In genomic region chr1:138912928-138913327, GRCm38 (mm10) we compare ENCODE assay signal across 13 mouse cellular contexts. TPM values are rescaled to one million over a fixed set of nuclear protein-coding genes. Genes with fewer than 3 reads are reported as not detected.
A peak's percentile ranks its signal among the peaks of the same experiment; 100 is the strongest.
DNase-seq lines count a peak whose midpoint lies in the region; ATAC-seq lines count a peak whose summit lies in the region.
"Had no signal": no experiment of that assay in that cellular context is flagged by ENCODE, and none has a peak within 500 bp of the region (broad histone marks: within the 10 kb centered on the region; RNA-seq: fewer than 3 reads in every experiment).

No protein-coding gene starts in this region.

- H3K9me3 ChIP-seq in heart, embryonic 16.5 days (replicated peaks; ENCODE audit: control insufficient read depth, low read length): 0 out of 2 replicates have a peak, but pooled peaks cover 2% of the 10 kb centered on the region
- no peaks in the 10 kb centered on the region for H3K9me3 ChIP-seq in stomach, embryonic 15.5 days
- H3K9me3 ChIP-seq: limb, embryonic 10.5 days; midbrain, embryonic 12.5 days had no signal

- H3K27me3 ChIP-seq in heart, embryonic 16.5 days (ENCODE audit: control insufficient read depth, insufficient read depth, low read length): no peaks in the 10 kb centered on the region
- H3K27me3 ChIP-seq in stomach, embryonic 15.5 days (replicated peaks): no peaks in the 10 kb centered on the region
- H3K27me3 ChIP-seq: midbrain, embryonic 12.5 days had no signal

- 44% methylated on average over 5 of the region's 5 CpGs for WGBS in heart, embryonic 16.5 days
- 32% methylated on average over 5 of the region's 5 CpGs for WGBS in stomach, embryonic 15.5 days

- H3K36me3 ChIP-seq in heart, embryonic 16.5 days (ENCODE audit: control insufficient read depth, insufficient read depth): no peaks in the 10 kb centered on the region
- no peaks in the 10 kb centered on the region for H3K36me3 ChIP-seq in stomach, embryonic 15.5 days
- H3K36me3 ChIP-seq: limb, embryonic 10.5 days; midbrain, embryonic 12.5 days had no signal

- no peak overlapping the region for H3K4me3 ChIP-seq in heart, embryonic 16.5 days (ENCODE audit: low read length)
- H3K4me3 ChIP-seq in stomach, embryonic 15.5 days (replicated peaks): no peak overlapping the region
- H3K4me3 ChIP-seq: erythroblast, embryonic 14.5 days; limb, embryonic 10.5 days; midbrain, embryonic 12.5 days had no signal

- DNase-seq in gastrocnemius, postnatal 25 days: peak; percentile 12
- no peak for DNase-seq in gastrocnemius, adult 8-10 months (ENCODE audit: low spot score in 2 of 2)
- peak; percentile 30 for DNase-seq in lung, postnatal 36 days
- no peak for DNase-seq in lung, postnatal 10 days
- DNase-seq in c-Kit-positive CD71-positive TER-119-positive erythroid progenitor cells, embryonic 14.5 days (ENCODE audit: low spot score): no peak
- no peak for DNase-seq in right cerebral cortex, postnatal 25 days
- DNase-seq: cerebellum, adult 8-10 months had no signal

- 0 out of 2 replicates have a peak overlapping the region, but pooled peaks have one; percentile 37 for H3K27ac ChIP-seq in heart, embryonic 16.5 days (ENCODE audit: low read length)
- no peak overlapping the region for H3K27ac ChIP-seq in stomach, embryonic 15.5 days
- H3K27ac ChIP-seq: hindbrain, postnatal 0 days; limb, embryonic 10.5 days; midbrain, embryonic 12.5 days had no signal

- peak; percentile 49; the same call in 1 of the 2 replicates for ATAC-seq in heart, embryonic 16.5 days (replicated peaks; ENCODE audit: extremely low read depth, insufficient read depth, low FRiP score)
- 0 out of 2 replicates have a peak, but pooled peaks have one; percentile 43 for ATAC-seq in stomach, embryonic 15.5 days (ENCODE audit: insufficient read depth, low FRiP score, low read depth)

- H3K4me1 ChIP-seq in heart, embryonic 16.5 days (ENCODE audit: control insufficient read depth, insufficient read depth, low read length): peaks cover 19% of the 10 kb centered on the region
- peaks cover 3% of the 10 kb centered on the region; the same call in 1 of the 2 replicates for H3K4me1 ChIP-seq in stomach, embryonic 15.5 days
- H3K4me1 ChIP-seq: midbrain, embryonic 12.5 days had no signal

- no peak overlapping the region for H3K9ac ChIP-seq in heart, embryonic 16.5 days (ENCODE audit: low read length)
- no peak overlapping the region for H3K9ac ChIP-seq in stomach, embryonic 15.5 days
- H3K9ac ChIP-seq: midbrain, embryonic 12.5 days had no signal

- H3K4me2 ChIP-seq in heart, embryonic 16.5 days (ENCODE audit: low read depth, low read length): peak overlapping the region; percentile 57
- H3K4me2 ChIP-seq in stomach, embryonic 15.5 days: peak overlapping the region; percentile 37
- H3K4me2 ChIP-seq: midbrain, embryonic 12.5 days had no signal

RNA-seq across cellular contexts. Expression of gene Dennd1b, which starts 50.3 kb away (rescaled TPM):
- 10 to 100 TPM; 16.3 to 17.3 TPM for total RNA-seq in gastrocnemius, postnatal 25 days (2021)
- 10 to 100 TPM; 20.7 to 29.5 (median 22.2) TPM for total RNA-seq in gastrocnemius, adult 8-10 months (2022)
- polyA plus RNA-seq in heart, embryonic 16.5 days (2015; fragmentation: Nextera tagmentation; extraction: Ambion mirVana): 10.0 and 13.0 TPM in 2 replicates
- polyA plus RNA-seq in stomach, embryonic 15.5 days (2015; fragmentation: Nextera tagmentation; extraction: Ambion mirVana): 10.5 and 11.8 TPM in 2 replicates
- polyA plus RNA-seq: erythroblast, embryonic 14.5 days had no signal

RNA-seq across cellular contexts. Expression of gene 2310009B15Rik, which starts 56.3 kb away (rescaled TPM):
- 10 to 100 TPM; 11.5 to 12.8 TPM for total RNA-seq in gastrocnemius, postnatal 25 days (2021)
- 10 to 100 TPM; 15.9 to 19.9 (median 18.9) TPM for total RNA-seq in gastrocnemius, adult 8-10 months (2022)
- 26.8 and 29.4 TPM in 2 replicates for polyA plus RNA-seq in heart, embryonic 16.5 days (2015; fragmentation: Nextera tagmentation; extraction: Ambion mirVana)
- 40.0 and 44.2 TPM in 2 replicates for polyA plus RNA-seq in stomach, embryonic 15.5 days (2015; fragmentation: Nextera tagmentation; extraction: Ambion mirVana)

Comparison
In these comparisons a context has a peak if more than half of its experiments do, and no peak if none do; other contexts are left out.
1. DNase-seq: peak in gastrocnemius, postnatal 25 days (single experiment) and lung, postnatal 36 days (single experiment); none in gastrocnemius, adult 8-10 months (0 of 2), lung, postnatal 10 days (single experiment), c-Kit-positive CD71-positive TER-119-positive erythroid progenitor cells, embryonic 14.5 days (single experiment) and right cerebral cortex, postnatal 25 days (single experiment).